21 mouse cellular contexts compared by ENCODE assay signal in the genomic region with DNA sequence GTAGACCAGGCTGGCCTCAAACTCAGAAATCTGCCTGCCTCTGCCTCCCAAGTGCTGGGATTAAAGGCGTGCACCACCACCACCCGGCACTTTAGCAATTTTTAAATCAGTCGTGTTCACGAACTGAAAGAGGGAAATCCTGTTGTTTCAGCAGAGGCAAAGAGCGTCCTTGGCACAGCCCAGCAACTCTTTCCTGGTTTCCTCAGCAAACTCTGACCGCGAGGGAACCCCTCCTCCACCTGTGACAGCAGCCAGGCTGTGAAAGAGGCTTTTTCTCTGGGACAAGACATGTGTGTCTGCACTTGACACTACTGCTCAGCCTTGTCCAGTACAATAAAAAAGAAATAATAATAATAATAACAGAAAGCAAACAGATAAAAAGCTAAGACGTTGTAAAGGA. TPM values are rescaled to one million over a fixed set of nuclear protein-coding genes. Genes with fewer than 3 reads are reported as not detected.
DNase-seq lines count a peak whose midpoint lies in the region; ATAC-seq and TF ChIP-seq lines count a peak whose summit lies in the region.
"Had no signal": no experiment of that assay in that cellular context is flagged by ENCODE, and none has a peak within 500 bp of the region (broad histone marks: within the 10 kb centered on the region; RNA-seq: fewer than 3 reads in every experiment).

No protein-coding gene starts in this region.

- 41% methylated on average over 8 of the region's 8 CpGs for WGBS in kidney, adult 2 months
- 74% methylated on average over 8 of the region's 8 CpGs for WGBS in kidney, embryonic 15.5 days
- WGBS in lung, adult 2 months, result 30% methylated on average over 8 of the region's 8 CpGs

- peaks cover 20% of the 10 kb centered on the region for H3K79me2 ChIP-seq in myocyte (ENCODE audit: control insufficient read depth, insufficient read depth)

- H3ac ChIP-seq in myocyte (ENCODE audit: control insufficient read depth, insufficient read length), result no peak overlapping the region

- no peak overlapping the region for H3K9ac ChIP-seq in kidney, embryonic 15.5 days
- H3K9ac ChIP-seq: embryonic facial prominence, embryonic 12.5 days; forebrain, embryonic 15.5 days; hindbrain, embryonic 14.5 days had no signal

- no peak overlapping the region for H3K4me3 ChIP-seq in kidney, adult 2 months (ENCODE audit: insufficient read depth, low read depth, low read length)
- H3K4me3 ChIP-seq in kidney, embryonic 15.5 days (replicated peaks), result no peak overlapping the region
- no peak overlapping the region for H3K4me3 ChIP-seq in lung, adult 2 months (replicated peaks; ENCODE audit: extremely low read depth, low read depth, low read length)
- H3K4me3 ChIP-seq in myocyte, result no peak overlapping the region
- H3K4me3 ChIP-seq: embryonic facial prominence, embryonic 12.5 days; forebrain, embryonic 15.5 days; heart, embryonic 10.5 days; hindbrain, embryonic 10.5 days had no signal

- no peak overlapping the region for H3K4me2 ChIP-seq in kidney, embryonic 15.5 days
- H3K4me2 ChIP-seq in myocyte (ENCODE audit: low read depth), result peak overlapping the region; percentile 26
- H3K4me2 ChIP-seq: embryonic facial prominence, embryonic 12.5 days; forebrain, embryonic 15.5 days; hindbrain, embryonic 14.5 days had no signal

- TF ChIP-seq CTCF in kidney, adult 2 months (conservative IDR thresholded peaks at IDR 0.05; ENCODE audit: insufficient read depth, insufficient read length, low read depth, low read length), result no peak
- TF ChIP-seq CTCF in lung, adult 2 months (IDR thresholded peaks at IDR 0.05; ENCODE audit: insufficient read depth, low read length), result no peak

- DNase-seq in adrenal gland, postnatal 10 days, result peak; percentile 23
- DNase-seq in adrenal gland, postnatal 25 days, result no peak
- peak; percentile 83 for DNase-seq in kidney, adult 2 months
- peak; percentile 29 for DNase-seq in lung, postnatal 36 days
- DNase-seq in lung, adult 2 months, result no peak
- no peak for DNase-seq in right cerebral cortex, adult 2 months (ENCODE audit: low spot score in 2 of 2)
- DNase-seq: cerebellum, adult 11-12 months; cerebellum, adult 9-10 months; cerebellum, postnatal 25 days; gastrocnemius, postnatal 10 days; heart, adult 18-20 months; heart, postnatal 14 days had no signal

- no peak for ATAC-seq in kidney, embryonic 15.5 days (replicated peaks; ENCODE audit: low FRiP score)
- ATAC-seq: forebrain, embryonic 15.5 days; Patski had no signal

- no peaks in the 10 kb centered on the region for H3K9me3 ChIP-seq in kidney, embryonic 15.5 days (replicated peaks)
- H3K9me3 ChIP-seq: embryonic facial prominence, embryonic 12.5 days; forebrain, embryonic 15.5 days; heart, embryonic 10.5 days; hindbrain, embryonic 10.5 days had no signal

- no peaks in the 10 kb centered on the region for H3K27me3 ChIP-seq in kidney, adult 2 months (replicated peaks; ENCODE audit: control insufficient read depth, insufficient read depth, low read length)
- H3K27me3 ChIP-seq in kidney, embryonic 15.5 days, result no peaks in the 10 kb centered on the region
- H3K27me3 ChIP-seq in myocyte (ENCODE audit: control insufficient read depth, insufficient read depth, insufficient read length), result no peaks in the 10 kb centered on the region
- H3K27me3 ChIP-seq: CH12.LX; embryonic facial prominence, embryonic 12.5 days; forebrain, embryonic 15.5 days; Patski had no signal

- H3K4me1 ChIP-seq in kidney, adult 2 months (ENCODE audit: control insufficient read depth, insufficient read depth, low read length), result peaks cover 22% of the 10 kb centered on the region
- H3K4me1 ChIP-seq in kidney, embryonic 15.5 days, result peaks cover 23% of the 10 kb centered on the region
- H3K4me1 ChIP-seq in lung, adult 2 months (ENCODE audit: control insufficient read depth, insufficient read depth, low read length), result no peaks in the 10 kb centered on the region
- H3K4me1 ChIP-seq: embryonic facial prominence, embryonic 12.5 days; forebrain, embryonic 15.5 days had no signal

- H3K36me3 ChIP-seq in kidney, adult 2 months (ENCODE audit: control insufficient read depth, insufficient read depth, low read length), result no peaks in the 10 kb centered on the region
- no peaks in the 10 kb centered on the region for H3K36me3 ChIP-seq in kidney, embryonic 15.5 days
- H3K36me3 ChIP-seq in myocyte (ENCODE audit: control insufficient read depth, insufficient read depth), result no peaks in the 10 kb centered on the region
- H3K36me3 ChIP-seq: embryonic facial prominence, embryonic 12.5 days; forebrain, embryonic 15.5 days; heart, embryonic 10.5 days; hindbrain, embryonic 10.5 days had no signal

- no peak for TF ChIP-seq POLR2A in kidney, adult 2 months (IDR thresholded peaks at IDR 0.05; ENCODE audit: low read depth, low read length)
- no peak for TF ChIP-seq POLR2A in lung, adult 2 months (IDR thresholded peaks at IDR 0.05; ENCODE audit: borderline replicate concordance, extremely low read depth, low read depth, low read length)
- TF ChIP-seq POLR2A in myocyte (IDR thresholded peaks at IDR 0.05; ENCODE audit: insufficient read length, low read depth), result no peak

- H3K27ac ChIP-seq in kidney, adult 2 months (ENCODE audit: insufficient read depth, low read depth, low read length), result peak overlapping the region; percentile 5; the same call in 1 of the 2 replicates
- H3K27ac ChIP-seq in kidney, embryonic 15.5 days, result no peak overlapping the region
- H3K27ac ChIP-seq: embryonic facial prominence, embryonic 12.5 days; forebrain, embryonic 15.5 days; heart, embryonic 10.5 days; hindbrain, embryonic 10.5 days; hindbrain, embryonic 14.5 days had no signal

TF ChIP-seq in myocyte, 11 proteins besides CTCF, POLR2A, EP300 and RAD21:
- TF ChIP-seq SRF (IDR thresholded peaks at IDR 0.05; ENCODE audit: control insufficient read depth, insufficient read length, low read depth) (no peak), E2F4 (IDR thresholded peaks at IDR 0.05; ENCODE audit: insufficient read depth) (no peak), MYOG (IDR thresholded peaks at IDR 0.05; ENCODE audit: control insufficient read depth in 1 of 3, insufficient read depth in 1 of 3, insufficient read length in 2 of 3, low read depth in 2 of 3) (no peak), CEBPB (IDR thresholded peaks at IDR 0.05; ENCODE audit: insufficient read depth, poor library complexity, severe bottlenecking) (no peak), REST (IDR thresholded peaks at IDR 0.05; ENCODE audit: insufficient read depth, insufficient read length) (no peak), USF1 (IDR thresholded peaks at IDR 0.05; ENCODE audit: low read depth) (no peak)

RNA-seq across cellular contexts. Expression of a gene that starts 18.8 kb away (rescaled TPM):
- total RNA-seq in adrenal gland, postnatal 10 days (2021), result 1 to 10 TPM; 8.6 to 9.9 TPM
- 21.6 and 38.6 TPM in 2 replicates for total RNA-seq in adrenal gland, postnatal 25 days (2021)
- polyA plus RNA-seq in kidney, adult 2 months (2012; rRNA removed), result 21.8 and 26.3 TPM in 2 replicates
- polyA plus RNA-seq in kidney, embryonic 15.5 days (2015; fragmentation: Nextera tagmentation; extraction: Ambion mirVana), result 1.8 and 2.0 TPM in 2 replicates
- polyA plus RNA-seq in lung, adult 2 months (2012; rRNA removed), result 35.4 and 40.4 TPM in 2 replicates
- 13.4 TPM for polyA plus RNA-seq in myocyte (2012; fragmentation: generic; extraction: Trizol)
- polyA plus RNA-seq: heart, embryonic 10.5 days had no signal

RNA-seq across cellular contexts. Expression of a gene that starts 59.5 kb away (rescaled TPM):
- 10 to 100 TPM; 75.3 to 89.4 TPM for total RNA-seq in adrenal gland, postnatal 10 days (2021)
- 75.8 and 100 TPM in 2 replicates for total RNA-seq in adrenal gland, postnatal 25 days (2021)
- 40.1 and 42.9 TPM in 2 replicates for polyA plus RNA-seq in kidney, adult 2 months (2012; rRNA removed)
- 77.1 and 77.3 TPM in 2 replicates for polyA plus RNA-seq in kidney, embryonic 15.5 days (2015; fragmentation: Nextera tagmentation; extraction: Ambion mirVana)
- polyA plus RNA-seq in lung, adult 2 months (2012; rRNA removed), result 19.2 and 26.8 TPM in 2 replicates
- 71.6 TPM for polyA plus RNA-seq in myocyte (2012; fragmentation: generic; extraction: Trizol)

RNA-seq across cellular contexts. Expression of a gene that starts 59.7 kb away (rescaled TPM):
- 10 to 100 TPM; 61.0 to 74.0 TPM for total RNA-seq in adrenal gland, postnatal 10 days (2021)
- 81.6 and 86.5 TPM in 2 replicates for total RNA-seq in adrenal gland, postnatal 25 days (2021)
- 22.6 and 25.9 TPM in 2 replicates for polyA plus RNA-seq in kidney, adult 2 months (2012; rRNA removed)
- polyA plus RNA-seq in kidney, embryonic 15.5 days (2015; fragmentation: Nextera tagmentation; extraction: Ambion mirVana), result 161 and 167 TPM in 2 replicates
- 22.3 and 33.3 TPM in 2 replicates for polyA plus RNA-seq in lung, adult 2 months (2012; rRNA removed)
- 47.7 TPM for polyA plus RNA-seq in myocyte (2012; fragmentation: generic; extraction: Trizol)

Comparison
In these comparisons a context has a peak if more than half of its experiments do, and no peak if none do; other contexts are left out.
1. DNase-seq: peak in adrenal gland, postnatal 10 days (single experiment), kidney, adult 2 months (single experiment) and lung, postnatal 36 days (single experiment); none in adrenal gland, postnatal 25 days (single experiment), lung, adult 2 months (single experiment) and right cerebral cortex, adult 2 months (0 of 2).